Mouse (Mus musculus) brown adipose tissue, adult 24 weeks (tissue): ENCODE results near the gene E2f8. TPM values are rescaled to one million over a fixed set of nuclear protein-coding genes. Genes with fewer than 3 reads are reported as not detected.

Experiments
- H3K27ac ChIP-seq: fragments of 200-500 bp; replicated peaks from 2 replicates; pipeline ENCODE4 v1.5.1; 2012; ENCODE audit warnings: low read depth, mild to moderate bottlenecking, low read length
- H3K4me1 ChIP-seq: fragments of 200-500 bp; 2 replicates; pipeline ENCODE4 v1.6.1; 2012; ENCODE audit warnings: low read length, mixed read lengths; ENCODE audit not compliant: control insufficient read depth, insufficient read depth, insufficient read length
- H3K4me3 ChIP-seq: fragments of 200-500 bp; 2 replicates; pipeline ENCODE4 v1.5.1; 2012; ENCODE audit warnings: low read depth, mild to moderate bottlenecking, low read length, moderate library complexity; ENCODE audit not compliant: insufficient read depth
- polyA plus RNA-seq: library from polyadenylated mRNA; stranded (reverse); fragments of >200 nt; gene quantifications from 2 replicates; pipeline ENCODE4 v1.2.4, GENCODE M21; 2012; ENCODE audit not compliant: missing spikeins, insufficient read depth, insufficient read length

Gene E2f8
- polyA plus RNA-seq, 1 experiment: not detected

- H3K4me1 ChIP-seq: peaks cover 8% of the 10 kb centered on the region
- no peak overlapping the region for H3K4me3 ChIP-seq
- H3K27ac ChIP-seq: no peak overlapping the region
Measured at GRCm38 (mm10) chr7:48900408-48901167, 19.2 kb upstream of the E2f8 start.

DNA sequence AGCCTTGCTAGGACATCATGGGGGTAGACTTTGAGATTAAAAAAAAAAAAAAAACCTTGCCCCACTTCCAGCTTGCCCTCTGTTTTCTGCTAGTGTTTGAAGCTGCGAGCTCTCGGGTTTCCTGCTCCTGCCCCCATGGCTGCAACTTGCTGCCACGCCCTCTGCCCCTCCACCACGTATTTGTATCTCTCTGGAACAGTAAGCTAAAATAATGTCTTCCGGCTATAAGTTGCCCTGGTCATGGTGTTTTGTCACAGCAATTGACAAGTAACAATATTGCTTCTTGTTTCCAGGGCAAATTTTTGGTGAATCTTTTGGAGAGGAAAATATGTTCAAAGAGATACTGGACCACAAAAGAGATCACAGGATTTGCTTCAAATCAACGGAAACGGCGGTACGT, 17.0 kb upstream of the E2f8 start:
- H3K4me1 ChIP-seq: peaks cover 8% of the 10 kb centered on the region
- no peak overlapping the region for H3K27ac ChIP-seq
- no peak overlapping the region for H3K4me3 ChIP-seq

DNA sequence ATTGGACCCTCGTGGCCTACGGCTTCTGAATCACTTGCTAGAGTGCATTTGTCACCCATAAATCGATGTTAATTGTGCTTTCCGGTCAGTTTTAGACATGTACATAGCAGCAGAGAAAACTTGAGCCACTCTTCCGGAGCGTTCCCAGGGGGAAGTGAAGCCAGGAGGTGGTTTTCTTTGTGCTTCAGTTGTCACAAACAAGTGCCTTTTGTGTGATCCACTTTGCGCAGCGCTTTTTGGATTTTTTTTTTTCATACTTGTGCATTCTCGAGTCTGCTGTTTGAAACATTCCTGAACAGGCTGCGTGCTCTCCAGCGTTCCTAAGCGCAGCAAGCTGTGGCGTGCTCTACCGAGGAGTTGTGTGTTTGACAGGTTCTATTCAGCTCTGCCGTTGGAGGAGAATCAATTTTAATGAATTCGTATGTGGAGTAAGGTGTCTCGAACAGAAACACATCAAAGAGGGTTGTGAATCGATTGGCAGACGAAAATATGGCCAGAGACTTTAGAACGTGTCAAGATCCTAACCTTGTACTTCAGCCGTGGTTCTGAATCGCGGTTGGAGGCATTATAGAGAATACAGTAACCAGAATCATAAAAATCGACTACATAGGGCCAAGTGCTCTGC, 16.3 kb upstream of the E2f8 start:
- H3K27ac ChIP-seq: no peak overlapping the region
- H3K4me1 ChIP-seq: peaks cover 8% of the 10 kb centered on the region
- no peak overlapping the region for H3K4me3 ChIP-seq

DNA sequence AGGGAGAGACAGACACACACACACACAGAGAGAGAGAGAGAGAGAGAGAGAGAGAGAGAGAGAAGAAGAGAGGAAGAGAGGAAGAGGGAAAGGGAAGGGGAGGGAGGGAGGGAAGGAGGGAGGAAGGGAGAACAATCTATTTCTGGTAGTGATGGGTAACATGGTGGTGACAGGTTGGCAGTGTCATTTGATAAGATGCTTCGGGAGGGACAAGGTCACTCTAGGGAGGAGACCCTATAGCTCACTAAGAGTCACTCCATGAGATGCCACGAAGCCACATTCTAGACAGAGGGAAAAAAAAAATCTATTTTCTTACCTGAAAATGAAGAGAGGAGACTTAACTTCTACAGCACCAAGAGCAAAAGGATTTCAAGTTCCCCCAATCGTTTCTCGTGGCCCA, 14.7 kb upstream of the E2f8 start:
- Histone ChIP-seq H3K27ac (no peak overlapping the region), H3K4me1 (peaks cover 8% of the 10 kb centered on the region)

GRCm38 (mm10) chr7:48895475-48895874, 14.1 kb upstream of the E2f8 start:
- Histone ChIP-seq H3K4me3 (no peak overlapping the region), H3K4me1 (peaks cover 8% of the 10 kb centered on the region), H3K27ac (no peak overlapping the region)

More for the DNA sequence above, 14.7 kb upstream of the E2f8 start:
- H3K4me3 ChIP-seq: no peak overlapping the region

DNA sequence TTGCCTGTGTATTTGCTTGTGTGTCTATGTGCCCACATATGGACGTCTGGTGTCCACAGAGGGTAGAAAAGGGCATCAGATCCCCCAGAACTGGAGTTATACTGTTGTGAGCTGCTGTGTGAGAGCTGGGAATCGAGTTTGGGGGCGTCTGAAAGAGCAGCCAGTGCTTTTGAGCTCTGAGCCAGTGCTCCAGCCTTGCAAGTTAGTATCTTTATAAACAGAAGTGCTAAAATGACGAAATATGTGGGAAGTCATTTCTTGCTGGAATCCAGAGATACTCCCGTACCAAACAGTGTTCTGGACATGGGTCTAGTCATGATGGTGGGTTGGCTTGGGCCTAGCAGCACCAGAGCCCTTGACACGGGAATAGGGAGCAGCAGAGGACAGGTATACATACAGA, 13.4 kb upstream of the E2f8 start:
- Histone ChIP-seq H3K4me3 (no peak overlapping the region), H3K27ac (no peak overlapping the region)

DNA sequence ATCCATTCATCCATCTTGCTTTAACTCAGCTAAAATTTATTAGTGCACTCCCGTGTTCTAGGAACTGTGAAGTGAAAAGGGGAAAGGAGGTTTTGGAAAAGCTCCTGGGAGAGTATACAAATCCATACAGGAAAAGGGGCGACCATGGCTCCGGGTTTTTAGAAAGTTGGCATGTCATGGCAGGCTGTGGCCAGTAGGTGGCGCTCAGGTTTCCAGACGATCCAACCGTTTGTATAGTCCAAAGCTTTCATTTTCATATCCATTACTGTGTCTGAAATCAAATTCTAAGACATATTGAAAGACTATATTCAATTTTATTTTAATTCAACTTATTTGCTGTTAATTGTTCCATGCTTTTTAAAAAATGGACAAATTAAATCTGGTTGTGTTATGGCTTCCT, 12.8 kb upstream of the E2f8 start:
- no peak overlapping the region for H3K4me3 ChIP-seq
- no peak overlapping the region for H3K27ac ChIP-seq
- H3K4me1 ChIP-seq: peaks cover 8% of the 10 kb centered on the region

More for the DNA sequence above, 13.4 kb upstream of the E2f8 start:
- peaks cover 8% of the 10 kb centered on the region for H3K4me1 ChIP-seq

DNA sequence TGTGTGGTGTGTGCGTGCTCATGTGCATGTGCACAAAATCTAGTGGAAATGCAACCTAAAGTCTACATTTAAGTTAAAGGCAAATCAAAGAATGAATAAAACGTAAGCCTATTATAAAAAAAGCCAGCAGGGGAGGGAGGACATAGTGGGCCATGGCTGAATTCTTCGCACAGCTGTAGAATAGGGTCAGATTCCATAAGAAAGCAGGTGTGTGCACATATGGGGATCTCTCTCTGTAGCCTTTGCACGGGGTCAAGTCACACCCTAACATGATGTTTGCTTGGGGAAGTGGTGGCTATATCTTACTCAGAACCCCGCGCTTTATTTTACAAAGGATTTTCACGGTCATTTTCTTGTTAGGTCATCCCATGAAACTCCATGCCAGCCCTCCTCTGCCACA, 11.7 kb upstream of the E2f8 start:
- peaks cover under 1% of the 10 kb centered on the region; the same call in 1 of the 2 replicates for H3K4me1 ChIP-seq
- no peak overlapping the region for H3K4me3 ChIP-seq
- no peak overlapping the region for H3K27ac ChIP-seq

- Histone ChIP-seq H3K4me1 (no peaks in the 10 kb centered on the region), H3K27ac (no peak overlapping the region), H3K4me3 (no peak overlapping the region)
Measured at GRCm38 (mm10) chr7:48891029-48891428, 9.6 kb upstream of the E2f8 start.

- Histone ChIP-seq H3K27ac (no peak overlapping the region), H3K4me3 (no peak overlapping the region), H3K4me1 (no peaks in the 10 kb centered on the region)
Measured at GRCm38 (mm10) chr7:48888751-48889150, 7.4 kb upstream of the E2f8 start.

DNA sequence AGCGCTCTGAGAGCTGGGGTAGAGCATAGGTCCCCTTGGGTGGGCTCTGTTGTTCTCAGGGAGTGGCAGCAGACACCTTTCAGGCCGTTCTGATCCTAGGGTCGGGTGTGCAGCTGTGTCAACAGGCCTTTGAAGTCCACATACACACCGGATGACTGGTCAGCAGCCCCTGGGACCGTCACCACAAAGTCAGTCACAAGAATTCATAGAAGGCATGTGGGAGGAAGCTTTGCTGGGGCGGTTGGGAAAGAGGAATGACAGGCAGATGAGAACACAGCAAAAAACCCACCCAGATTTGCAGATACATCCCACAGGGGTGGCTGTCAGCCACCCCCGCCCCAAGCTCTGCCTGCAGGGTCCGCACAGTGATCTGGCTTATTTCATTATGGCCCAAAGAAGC, 6.6 kb upstream of the E2f8 start:
- Histone ChIP-seq H3K27ac (no peak overlapping the region), H3K4me1 (no peaks in the 10 kb centered on the region)

GRCm38 (mm10) chr7:48884266-48884611, 2.8 kb upstream of the E2f8 start:
- Histone ChIP-seq H3K4me3 (no peak overlapping the region), H3K27ac (no peak overlapping the region)

More for the DNA sequence above, 6.6 kb upstream of the E2f8 start:
- no peak overlapping the region for H3K4me3 ChIP-seq

DNA sequence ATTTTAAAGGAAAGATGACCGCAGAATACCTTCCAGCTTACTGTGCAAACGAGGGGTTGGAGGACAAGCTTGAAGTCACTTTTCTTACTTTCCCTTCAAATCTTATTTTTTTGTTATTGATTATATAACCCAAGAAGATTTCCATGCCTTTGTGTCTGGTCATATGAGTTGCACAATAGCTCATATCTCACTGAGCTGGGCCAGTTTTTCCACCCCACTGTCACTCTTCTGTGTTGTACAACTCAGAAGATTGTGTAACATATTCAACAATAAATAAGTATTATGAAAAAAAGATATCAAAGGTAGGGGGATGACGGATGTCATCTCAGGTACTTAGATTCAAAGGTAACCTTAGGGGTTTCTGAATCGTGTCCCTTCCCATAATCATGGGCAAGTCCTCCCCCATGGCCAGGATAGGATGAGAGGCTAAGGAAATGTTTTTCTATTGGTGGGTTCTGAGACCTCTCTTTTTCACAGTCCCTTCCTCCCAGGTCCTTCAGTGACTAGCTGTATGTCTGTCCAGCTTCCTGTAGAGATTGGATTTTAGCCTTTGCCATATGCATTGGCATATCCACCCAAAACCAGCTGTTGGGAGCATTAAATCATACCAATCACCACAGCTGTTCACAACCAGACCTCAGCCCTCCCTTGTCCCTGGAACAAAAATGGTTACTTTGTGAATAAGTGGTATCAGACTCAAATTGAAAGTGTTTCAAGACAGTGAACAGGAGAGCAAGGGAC, 2.3 kb upstream of the E2f8 start:
- no peak overlapping the region for H3K4me3 ChIP-seq
- peaks cover 3% of the 10 kb centered on the region; the same call in 1 of the 2 replicates for H3K4me1 ChIP-seq
- H3K27ac ChIP-seq: no peak overlapping the region

More at GRCm38 (mm10) chr7:48884266-48884611, 2.8 kb upstream of the E2f8 start:
- H3K4me1 ChIP-seq: peaks cover 3% of the 10 kb centered on the region; the same call in 1 of the 2 replicates

DNA sequence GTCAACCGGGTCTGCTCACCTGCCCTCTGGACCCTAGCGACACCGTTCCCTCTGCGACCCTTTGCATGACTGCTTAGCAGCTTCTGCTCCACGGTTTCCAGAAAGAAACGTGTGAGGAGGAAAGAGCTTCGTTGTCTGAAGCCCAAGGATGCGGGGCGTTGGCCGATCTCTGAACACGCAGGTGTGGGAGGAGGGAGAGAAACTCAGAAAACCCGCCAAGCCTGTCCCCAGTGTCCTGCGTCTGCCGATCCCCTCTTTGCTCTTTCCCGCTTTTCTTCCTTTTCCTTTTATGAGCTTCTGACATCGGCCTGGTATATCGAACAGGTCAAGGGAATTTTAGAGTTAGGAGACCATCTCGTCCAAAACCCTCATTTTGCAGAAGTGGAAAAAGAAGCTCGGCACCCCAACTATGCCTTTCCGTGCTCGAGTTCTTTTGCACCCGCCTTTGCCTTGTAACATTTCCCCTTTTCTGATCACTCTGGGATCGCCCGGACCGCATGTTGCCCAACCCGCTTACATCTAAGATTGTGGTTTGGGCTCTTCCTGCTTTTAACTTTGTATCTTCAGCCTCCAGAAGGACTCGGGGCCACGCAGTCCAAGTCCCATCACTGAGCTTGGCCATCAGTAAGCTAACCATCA, 694 bp upstream of the E2f8 start:
- peak overlapping the region; percentile 53 for H3K4me3 ChIP-seq
- H3K4me1 ChIP-seq: peaks cover 3% of the 10 kb centered on the region; the same call in 1 of the 2 replicates
- H3K27ac ChIP-seq: no peak overlapping the region
